Mouse (Mus musculus): ENCODE measurements around the gene Blmh. TPM values are rescaled to one million over a fixed set of nuclear protein-coding genes. Genes with fewer than 3 reads are reported as not detected.
A peak's percentile ranks its signal among the peaks of the same experiment; 100 is the strongest.

Gene Blmh
- polyA plus RNA-seq, 2 experiments = 16.2 to 34.7 TPM

DNA sequence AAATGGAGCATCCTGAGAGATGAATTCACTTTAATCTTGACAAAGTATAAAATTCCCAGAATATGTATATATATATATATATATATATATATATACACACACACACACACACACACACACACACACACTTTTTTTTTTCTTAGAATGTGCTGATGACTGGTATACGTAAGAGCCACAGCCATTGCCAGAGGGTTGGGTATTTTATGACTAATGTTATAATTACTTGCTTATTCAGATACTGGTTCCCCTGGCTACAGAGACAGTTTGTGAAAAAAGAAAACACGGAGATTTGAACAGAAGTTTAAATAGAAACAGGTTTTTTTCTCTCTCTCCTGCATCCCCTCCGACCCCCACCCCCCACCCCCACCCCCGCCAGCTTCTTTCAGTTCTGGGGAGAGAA is 81.3 kb downstream of the Blmh start:
- no peaks in the 10 kb centered on the region for H3K36me3 ChIP-seq (replicated peaks; ENCODE audit: control insufficient read depth, insufficient read depth, low read depth)
- H3K9ac ChIP-seq (replicated peaks) = no peak overlapping the region
- H3K4me3 ChIP-seq (ENCODE audit: insufficient read depth in 1 of 2, low read depth in 2 of 2, low read length in 2 of 2) = no peak overlapping the region
- no peak overlapping the region for H3K27ac ChIP-seq
- no peaks in the 10 kb centered on the region; the same call in 1 of the 2 replicates for H3K27me3 ChIP-seq (ENCODE audit: control insufficient read depth, insufficient read depth, low read length)
- ATAC-seq (ENCODE audit: insufficient read depth) (no peak), DNase-seq (ENCODE audit: low read depth in 3 of 3, low spot score in 3 of 3) (no peak)
- no peaks in the 10 kb centered on the region for H3K9me3 ChIP-seq (ENCODE audit: control insufficient read depth, low read length)
- no peak for TF ChIP-seq EP300 (IDR thresholded peaks at IDR 0.05; ENCODE audit: low read depth)
- no peak for TF ChIP-seq CTCF (IDR thresholded peaks at IDR 0.05; ENCODE audit: low read depth)
- H3K4me2 ChIP-seq (ENCODE audit: low read depth) = no peak overlapping the region
- WGBS (ENCODE audit: insufficient replicate concordance) = 48% methylated on average over 4 of the region's 4 CpGs
- no peaks in the 10 kb centered on the region; a peak in 2 of 4 replicates for H3K4me1 ChIP-seq (replicated peaks; ENCODE audit: control insufficient read depth in 2 of 2, insufficient read depth in 2 of 2, low read length in 1 of 2)

DNA sequence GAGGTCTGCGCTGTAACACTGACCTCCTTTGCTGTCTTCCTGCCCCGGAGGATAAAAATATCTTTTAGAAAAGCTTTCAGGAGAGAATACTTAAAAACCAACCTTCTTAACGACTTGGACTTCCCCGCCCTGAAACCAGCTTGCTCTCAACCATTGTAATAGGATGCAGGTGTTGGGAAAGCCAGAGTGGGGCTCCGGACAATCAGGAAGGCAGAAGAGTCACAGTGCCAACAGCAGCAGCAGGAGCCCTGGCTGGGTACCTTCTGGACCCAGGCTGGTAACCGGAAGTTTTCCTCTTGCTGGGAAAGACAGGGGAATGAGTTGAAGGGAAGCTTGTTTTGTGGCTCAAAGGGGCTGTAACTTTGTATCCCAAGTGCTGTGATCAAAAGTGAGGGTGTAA is 82.0 kb downstream of the Blmh start:
- Histone ChIP-seq H3K4me2 (ENCODE audit: low read depth) (no peak overlapping the region), H3K4me3 (ENCODE audit: insufficient read depth in 1 of 2, low read depth in 2 of 2, low read length in 2 of 2) (no peak overlapping the region), H3K9ac (replicated peaks) (no peak overlapping the region), H3K9me3 (ENCODE audit: control insufficient read depth, low read length) (no peaks in the 10 kb centered on the region), H3K36me3 (replicated peaks; ENCODE audit: control insufficient read depth, insufficient read depth, low read depth) (no peaks in the 10 kb centered on the region), H3K27me3 (ENCODE audit: control insufficient read depth, insufficient read depth, low read length) (no peaks in the 10 kb centered on the region), H3K4me1 (replicated peaks; ENCODE audit: control insufficient read depth in 2 of 2, insufficient read depth in 2 of 2, low read length in 1 of 2) (no peaks in the 10 kb centered on the region; a peak in 2 of 4 replicates), H3K27ac (no peak overlapping the region)
- TF ChIP-seq CTCF (IDR thresholded peaks at IDR 0.05; ENCODE audit: low read depth) = no peak
- no peak for TF ChIP-seq EP300 (IDR thresholded peaks at IDR 0.05; ENCODE audit: low read depth)
- DNase-seq (ENCODE audit: low read depth in 3 of 3, low spot score in 3 of 3) (no peak), ATAC-seq (ENCODE audit: insufficient read depth) (no peak)
- 36% methylated on average over 6 of the region's 6 CpGs for WGBS (ENCODE audit: insufficient replicate concordance)

DNA sequence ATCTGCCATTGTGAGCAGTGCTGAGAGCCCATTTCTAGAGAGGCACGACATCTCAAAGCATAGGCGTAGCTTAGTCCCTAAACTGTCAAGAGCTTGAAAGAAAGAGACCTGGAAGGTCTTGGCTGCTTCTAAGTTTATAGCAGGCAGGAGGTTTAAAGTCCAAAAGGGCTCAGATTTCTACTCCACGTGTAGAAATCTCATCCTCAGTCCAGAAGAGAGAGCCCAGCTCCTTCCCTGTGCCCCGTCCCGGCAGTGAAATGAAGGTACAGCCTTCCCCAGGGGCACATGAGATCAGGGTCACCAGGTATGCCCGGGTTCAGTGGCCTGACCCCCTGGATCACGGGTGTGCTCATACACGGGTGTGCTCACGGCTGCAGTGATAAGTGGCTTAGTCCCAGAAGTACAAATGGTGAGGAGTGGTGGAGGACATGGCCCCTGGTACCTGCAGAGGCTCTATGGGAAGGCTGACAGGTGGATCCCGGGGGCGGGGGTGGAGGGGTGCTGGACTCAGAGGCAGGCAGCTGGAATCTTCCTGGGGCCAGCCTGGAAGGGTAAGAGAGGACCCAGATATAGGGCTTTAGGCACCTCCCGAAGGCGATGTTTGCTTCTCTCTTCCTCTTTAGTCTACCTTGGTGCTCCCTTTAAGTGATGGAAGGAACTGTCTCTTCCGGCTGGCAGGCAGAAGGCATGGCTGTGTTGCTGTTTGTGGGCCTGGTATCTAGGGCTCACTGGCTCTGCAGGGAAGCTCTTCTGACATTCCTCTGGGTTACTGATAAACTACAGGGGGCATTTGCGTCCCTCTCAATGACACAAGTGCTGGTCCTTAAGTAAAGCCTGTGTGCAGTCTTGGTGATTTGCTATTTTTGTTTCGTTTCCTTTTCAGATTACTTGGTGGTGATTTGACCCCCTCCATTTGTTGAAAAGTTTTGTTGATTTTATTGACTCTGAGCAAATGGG is 84.7 kb downstream of the Blmh start:
- Histone ChIP-seq H3K27me3 (ENCODE audit: control insufficient read depth, insufficient read depth, low read length) (no peaks in the 10 kb centered on the region; the same call in 1 of the 2 replicates), H3K4me3 (ENCODE audit: insufficient read depth in 1 of 2, low read depth in 2 of 2, low read length in 2 of 2) (no peak overlapping the region), H3K27ac (no peak overlapping the region), H3K9me3 (ENCODE audit: control insufficient read depth, low read length) (no peaks in the 10 kb centered on the region), H3K4me2 (ENCODE audit: low read depth) (no peak overlapping the region), H3K36me3 (replicated peaks; ENCODE audit: control insufficient read depth, insufficient read depth, low read depth) (no peaks in the 10 kb centered on the region), H3K4me1 (replicated peaks; ENCODE audit: control insufficient read depth in 2 of 2, insufficient read depth in 2 of 2, low read length in 1 of 2) (no peaks in the 10 kb centered on the region; a peak in 2 of 4 replicates), H3K9ac (replicated peaks) (no peak overlapping the region)
- 54% methylated on average over 16 of the region's 16 CpGs for WGBS (ENCODE audit: insufficient replicate concordance)
- no peak for DNase-seq (ENCODE audit: low read depth in 3 of 3, low spot score in 3 of 3)
- TF ChIP-seq CTCF (IDR thresholded peaks at IDR 0.05; ENCODE audit: low read depth) = no peak
- TF ChIP-seq EP300 (IDR thresholded peaks at IDR 0.05; ENCODE audit: low read depth) = no peak
- ATAC-seq (ENCODE audit: insufficient read depth) = no peak

DNA sequence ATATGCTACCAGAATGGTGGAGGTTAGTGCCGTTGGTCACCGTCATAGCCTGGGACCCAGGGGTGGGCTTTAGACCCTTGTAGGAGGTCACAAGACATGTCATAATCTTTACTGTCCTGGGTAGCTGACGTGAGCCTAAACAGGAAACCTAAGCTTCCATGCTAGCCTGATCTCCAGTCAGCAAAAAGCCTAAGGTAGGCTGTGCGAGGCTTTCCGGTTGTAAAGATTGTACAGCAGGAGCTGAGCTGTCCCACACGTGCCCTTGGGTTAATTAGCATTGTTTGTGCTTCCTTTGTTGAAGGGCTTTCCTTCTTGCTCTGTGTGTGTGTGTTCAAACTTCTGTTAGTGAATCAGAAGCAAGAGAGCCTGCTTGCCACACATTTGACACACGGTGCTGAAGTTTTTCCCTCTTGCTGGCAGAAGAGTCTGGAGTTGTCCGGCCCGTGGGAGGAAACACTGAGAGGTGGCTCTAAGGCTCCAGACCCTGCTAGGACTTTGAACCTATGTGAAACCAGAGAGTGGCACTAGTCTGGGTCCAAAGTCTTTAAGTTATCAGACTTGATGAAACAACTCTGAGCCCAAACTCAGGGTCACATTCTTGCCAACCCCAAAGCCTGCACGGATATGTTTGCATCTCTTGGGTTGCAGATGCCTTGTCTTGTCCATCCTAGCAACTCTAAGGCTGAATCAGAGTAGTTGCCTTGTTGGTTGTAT is 86.3 kb downstream of the Blmh start:
- Histone ChIP-seq H3K4me1 (replicated peaks; ENCODE audit: control insufficient read depth in 2 of 2, insufficient read depth in 2 of 2, low read length in 1 of 2) (no peaks in the 10 kb centered on the region; a peak in 2 of 4 replicates), H3K9me3 (ENCODE audit: control insufficient read depth, low read length) (no peaks in the 10 kb centered on the region), H3K4me2 (ENCODE audit: low read depth) (no peak overlapping the region), H3K4me3 (ENCODE audit: insufficient read depth in 1 of 2, low read depth in 2 of 2, low read length in 2 of 2) (no peak overlapping the region), H3K9ac (replicated peaks) (no peak overlapping the region), H3K36me3 (replicated peaks; ENCODE audit: control insufficient read depth, insufficient read depth, low read depth) (no peaks in the 10 kb centered on the region), H3K27me3 (ENCODE audit: control insufficient read depth, insufficient read depth, low read length) (no peaks in the 10 kb centered on the region; the same call in 1 of the 2 replicates), H3K27ac (no peak overlapping the region)
- DNase-seq (ENCODE audit: low read depth in 3 of 3, low spot score in 3 of 3) (no peak), ATAC-seq (ENCODE audit: insufficient read depth) (no peak)
- WGBS (ENCODE audit: insufficient replicate concordance) = 57% methylated on average over 10 of the region's 10 CpGs
- TF ChIP-seq CTCF (IDR thresholded peaks at IDR 0.05; ENCODE audit: low read depth) = no peak
- TF ChIP-seq EP300 (IDR thresholded peaks at IDR 0.05; ENCODE audit: low read depth) = no peak

DNA sequence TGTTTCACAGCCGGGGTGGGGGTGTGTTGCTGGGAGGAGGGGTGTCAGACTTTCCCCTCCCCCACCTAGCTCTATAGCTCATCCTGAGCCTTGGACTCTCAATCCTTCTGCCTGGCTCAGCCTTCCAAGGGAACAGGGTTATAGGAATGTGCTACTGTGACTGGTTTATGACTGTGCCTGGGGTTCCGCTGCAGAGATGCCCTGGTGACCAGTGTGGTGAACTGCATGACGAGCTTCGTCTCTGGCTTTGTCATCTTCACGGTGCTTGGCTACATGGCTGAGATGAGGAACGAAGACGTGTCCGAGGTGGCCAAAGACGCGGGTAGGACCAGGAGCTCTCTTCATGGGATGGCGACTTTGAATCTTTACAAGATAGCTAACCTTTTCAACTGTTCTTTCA is 93.4 kb downstream of the Blmh start:
- ATAC-seq (ENCODE audit: insufficient read depth) (no peak), DNase-seq (ENCODE audit: low read depth in 3 of 3, low spot score in 3 of 3) (no peak)
- Histone ChIP-seq H3K4me2 (ENCODE audit: low read depth) (no peak overlapping the region), H3K9me3 (ENCODE audit: control insufficient read depth, low read length) (no peaks in the 10 kb centered on the region), H3K27ac (no peak overlapping the region), H3K9ac (replicated peaks) (no peak overlapping the region), H3K4me3 (ENCODE audit: insufficient read depth in 1 of 2, low read depth in 2 of 2, low read length in 2 of 2) (no peak overlapping the region), H3K4me1 (replicated peaks; ENCODE audit: control insufficient read depth in 2 of 2, insufficient read depth in 2 of 2, low read length in 1 of 2) (peaks cover 0 to 4% of the 10 kb centered on the region in 2 experiments; a peak in 3 of 4 replicates), H3K27me3 (ENCODE audit: control insufficient read depth, insufficient read depth, low read length) (no peaks in the 10 kb centered on the region; the same call in 1 of the 2 replicates), H3K36me3 (replicated peaks; ENCODE audit: control insufficient read depth, insufficient read depth, low read depth) (no peaks in the 10 kb centered on the region)
- TF ChIP-seq EP300 (IDR thresholded peaks at IDR 0.05; ENCODE audit: low read depth) = no peak
- TF ChIP-seq CTCF (IDR thresholded peaks at IDR 0.05; ENCODE audit: low read depth) = peak; percentile 17; the same call in 1 of the 2 replicates
- 65% methylated on average over 11 of the region's 11 CpGs for WGBS (ENCODE audit: insufficient replicate concordance)

Measured in liver, embryonic 14.5 days (tissue).